Mouse (Mus musculus): ENCODE measurements around the gene Foxc2. TPM values are rescaled to one million over a fixed set of nuclear protein-coding genes. Genes with fewer than 3 reads are reported as not detected.

Gene Foxc2
- total RNA-seq, 1 experiment: 0.27 TPM

DNA sequence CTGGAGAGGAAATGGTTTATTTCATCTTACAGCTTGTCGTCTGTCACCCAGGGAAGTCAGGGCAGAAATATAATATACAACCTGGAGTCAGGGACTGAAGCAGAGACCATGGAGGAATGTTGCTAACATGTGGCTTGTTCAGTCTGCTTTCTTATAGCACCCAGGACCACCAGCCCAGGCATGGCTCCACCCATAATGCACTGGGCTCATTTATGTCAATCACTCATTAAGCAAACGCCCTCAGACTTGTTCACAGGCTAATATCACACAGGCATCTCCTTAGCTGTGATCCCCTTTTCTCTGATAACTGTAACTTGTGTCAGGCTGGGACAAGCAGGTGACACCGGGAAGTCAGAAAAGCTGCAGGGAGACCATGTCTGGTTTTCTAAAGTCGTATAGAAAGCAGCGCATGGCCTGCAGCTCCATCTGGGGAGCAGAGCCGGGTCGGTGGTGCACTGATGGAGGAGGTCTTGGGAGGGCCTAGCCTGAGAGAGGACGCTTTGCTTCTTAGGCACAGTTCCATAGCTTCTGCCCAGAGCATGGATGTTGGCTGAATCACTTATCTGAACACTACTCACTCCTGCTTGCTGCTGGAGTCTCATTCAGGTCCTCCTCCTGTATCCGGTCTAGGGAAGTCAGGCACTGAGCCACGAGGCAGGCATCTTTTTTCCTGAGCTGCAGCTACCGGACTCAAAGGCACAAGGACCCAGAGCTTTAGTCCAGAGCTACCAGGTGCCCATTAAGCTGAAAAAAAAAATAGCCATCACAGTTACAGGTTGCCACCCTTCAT lies 47.1 kb downstream of the Foxc2 start:
- no peak overlapping the region for H3K9ac ChIP-seq (ENCODE audit: insufficient read depth, low read depth, low read length, poor library complexity, severe bottlenecking)
- in situ Hi-C loops (cut with MboI; ENCODE audit: low sequenced_read_pairs in 2 of 2, unreplicated experiment in 2 of 2): no loop called here
- no peak overlapping the region for H3K27ac ChIP-seq (ENCODE audit: insufficient read depth, low read depth, low read length, poor library complexity, severe bottlenecking)
- no peaks in the 10 kb centered on the region for H3K9me3 ChIP-seq (ENCODE audit: control insufficient read depth, insufficient read depth, low read depth, low read length)
- H3K36me3 ChIP-seq (ENCODE audit: control insufficient read depth, insufficient read depth, low read length, poor library complexity, severe bottlenecking): no peaks in the 10 kb centered on the region
- no peak for DNase-seq (ENCODE audit: low read depth, low spot score)
- TF ChIP-seq MAFK (IDR thresholded peaks at IDR 0.05; ENCODE audit: insufficient read depth, low read depth, low read length) (no peak), ZNF384 (IDR thresholded peaks at IDR 0.05; ENCODE audit: low read depth, low read length) (no peak), ZC3H11A (IDR thresholded peaks at IDR 0.05; ENCODE audit: borderline replicate concordance, low read depth, low read length) (no peak), HCFC1 (IDR thresholded peaks at IDR 0.05; ENCODE audit: borderline replicate concordance, insufficient read depth, low read length) (no peak), CHD2 (IDR thresholded peaks at IDR 0.05; ENCODE audit: low read depth, low read length) (no peak)
- H3K4me1 ChIP-seq (ENCODE audit: control insufficient read depth in 2 of 2, insufficient read depth in 2 of 2, low read length in 2 of 2, poor library complexity in 1 of 2): no peaks in the 10 kb centered on the region
- H3K4me3 ChIP-seq (ENCODE audit: insufficient read depth in 1 of 2, low read depth in 1 of 2, low read length in 2 of 2, poor library complexity in 1 of 2, severe bottlenecking in 1 of 2): no peak overlapping the region

- TF ChIP-seq HCFC1 (IDR thresholded peaks at IDR 0.05; ENCODE audit: borderline replicate concordance, insufficient read depth, low read length) (no peak), MAFK (IDR thresholded peaks at IDR 0.05; ENCODE audit: insufficient read depth, low read depth, low read length) (no peak), ZNF384 (IDR thresholded peaks at IDR 0.05; ENCODE audit: low read depth, low read length) (no peak), ZC3H11A (IDR thresholded peaks at IDR 0.05; ENCODE audit: borderline replicate concordance, low read depth, low read length) (no peak), CHD2 (IDR thresholded peaks at IDR 0.05; ENCODE audit: low read depth, low read length) (no peak)
- Histone ChIP-seq H3K36me3 (ENCODE audit: control insufficient read depth, insufficient read depth, low read length, poor library complexity, severe bottlenecking) (no peaks in the 10 kb centered on the region), H3K4me1 (ENCODE audit: control insufficient read depth in 2 of 2, insufficient read depth in 2 of 2, low read length in 2 of 2, poor library complexity in 1 of 2) (no peaks in the 10 kb centered on the region), H3K9me3 (ENCODE audit: control insufficient read depth, insufficient read depth, low read depth, low read length) (no peaks in the 10 kb centered on the region), H3K9ac (ENCODE audit: insufficient read depth, low read depth, low read length, poor library complexity, severe bottlenecking) (no peak overlapping the region), H3K27ac (ENCODE audit: insufficient read depth, low read depth, low read length, poor library complexity, severe bottlenecking) (no peak overlapping the region), H3K4me3 (ENCODE audit: insufficient read depth in 1 of 2, low read depth in 1 of 2, low read length in 2 of 2, poor library complexity in 1 of 2, severe bottlenecking in 1 of 2) (no peak overlapping the region)
- no peak for DNase-seq (ENCODE audit: low read depth, low spot score)
- in situ Hi-C loops (cut with MboI; ENCODE audit: low sequenced_read_pairs in 2 of 2, unreplicated experiment in 2 of 2): no loop called here
These were observed 48.1 kb downstream of the Foxc2 start for GRCm38 (mm10) chr8:121164017-121164469.

DNA sequence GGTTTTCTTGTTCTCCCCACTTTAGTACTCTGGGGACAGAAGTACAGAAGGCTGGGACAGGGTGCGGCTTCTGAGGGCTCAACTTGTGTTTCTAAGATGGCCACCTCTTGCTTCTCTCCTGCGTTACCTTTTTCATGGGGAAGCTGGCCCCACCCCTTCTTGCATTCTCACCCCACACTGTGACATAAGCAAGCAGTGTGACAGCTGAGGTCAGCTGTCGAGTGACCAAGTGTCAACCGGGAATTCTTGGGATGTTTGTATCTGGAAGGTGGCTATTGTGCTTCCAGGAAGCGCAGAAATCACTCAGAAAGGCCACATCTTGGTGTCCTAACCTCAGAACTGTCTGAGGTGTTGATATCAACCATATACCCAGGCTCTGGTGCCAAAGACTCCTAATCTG lies 52.1 kb downstream of the Foxc2 start:
- TF ChIP-seq ZNF384 (IDR thresholded peaks at IDR 0.05; ENCODE audit: low read depth, low read length) (no peak), CHD2 (IDR thresholded peaks at IDR 0.05; ENCODE audit: low read depth, low read length) (no peak), MAFK (IDR thresholded peaks at IDR 0.05; ENCODE audit: insufficient read depth, low read depth, low read length) (no peak), HCFC1 (IDR thresholded peaks at IDR 0.05; ENCODE audit: borderline replicate concordance, insufficient read depth, low read length) (no peak), ZC3H11A (IDR thresholded peaks at IDR 0.05; ENCODE audit: borderline replicate concordance, low read depth, low read length) (no peak)
- H3K36me3 ChIP-seq (ENCODE audit: control insufficient read depth, insufficient read depth, low read length, poor library complexity, severe bottlenecking): no peaks in the 10 kb centered on the region
- H3K4me3 ChIP-seq (ENCODE audit: insufficient read depth in 1 of 2, low read depth in 1 of 2, low read length in 2 of 2, poor library complexity in 1 of 2, severe bottlenecking in 1 of 2): no peak overlapping the region
- no peaks in the 10 kb centered on the region for H3K4me1 ChIP-seq (ENCODE audit: control insufficient read depth in 2 of 2, insufficient read depth in 2 of 2, low read length in 2 of 2, poor library complexity in 1 of 2)
- H3K9me3 ChIP-seq (ENCODE audit: control insufficient read depth, insufficient read depth, low read depth, low read length): no peaks in the 10 kb centered on the region
- H3K9ac ChIP-seq (ENCODE audit: insufficient read depth, low read depth, low read length, poor library complexity, severe bottlenecking): no peak overlapping the region
- in situ Hi-C loops (cut with MboI; ENCODE audit: low sequenced_read_pairs in 2 of 2, unreplicated experiment in 2 of 2): no loop called here
- no peak overlapping the region for H3K27ac ChIP-seq (ENCODE audit: insufficient read depth, low read depth, low read length, poor library complexity, severe bottlenecking)
- no peak for DNase-seq (ENCODE audit: low read depth, low spot score)

Other genes starting within 250 kb of the Foxc2 start
- gene Foxf1, start 31.8 kb upstream of the Foxc2 start, total RNA-seq (2012; rRNA removed): 0.37 and 1.1 TPM in 2 replicates
- gene Mthfsd, start 7.8 kb upstream of the Foxc2 start, total RNA-seq (2012; rRNA removed): 31.6 and 35.8 TPM in 2 replicates
- gene Foxl1, start 11.8 kb downstream of the Foxc2 start, total RNA-seq (2012; rRNA removed): 0.09 TPM in 1 of 2 replicates, not detected in the other

Data from ES-E14 (cell line).